Mouse (Mus musculus): ENCODE measurements around the gene Tpsb2.
A peak's percentile ranks its signal among the peaks of the same experiment; 100 is the strongest.

Gene Tpsb2

GRCm38 (mm10) chr17:25366005-25366404 is at the start of gene Tpsb2:
Gene Tpsb2 (plus strand): TSS chr17:25366305.
- no peak for DNase-seq (ENCODE audit: low spot score)

GRCm38 (mm10) chr17:25318354-25318753 is 47.8 kb upstream of the Tpsb2 start, which contains the start of gene Prss29:
Gene Prss29 (plus strand): TSS chr17:25318654.
- no peak for DNase-seq (ENCODE audit: low spot score)

- no peak for DNase-seq (ENCODE audit: low spot score)
These were observed 45.3 kb upstream of the Tpsb2 start for GRCm38 (mm10) chr17:25320819-25321218.

- no peak for DNase-seq (ENCODE audit: low spot score)
These were observed 43.2 kb upstream of the Tpsb2 start for GRCm38 (mm10) chr17:25322930-25323329.

- DNase-seq (ENCODE audit: low spot score) = no peak
These were observed 33.8 kb upstream of the Tpsb2 start for GRCm38 (mm10) chr17:25332321-25332720.

- peak; percentile 28 for DNase-seq (ENCODE audit: low spot score)
These were observed 32.2 kb upstream of the Tpsb2 start for GRCm38 (mm10) chr17:25333943-25334342.

- no peak for DNase-seq (ENCODE audit: low spot score)
These were observed 27.9 kb upstream of the Tpsb2 start for GRCm38 (mm10) chr17:25338218-25338617.

- no peak for DNase-seq (ENCODE audit: low spot score)
These were observed 26.1 kb upstream of the Tpsb2 start for GRCm38 (mm10) chr17:25340003-25340402.

GRCm38 (mm10) chr17:25341490-25341889 is 24.6 kb upstream of the Tpsb2 start:
- DNase-seq (ENCODE audit: low spot score) = no peak

- DNase-seq (ENCODE audit: low spot score) = no peak
These were observed 20.6 kb upstream of the Tpsb2 start, which contains the start of gene Tpsab1 for GRCm38 (mm10) chr17:25345462-25345861. Gene Tpsab1 (minus strand): TSS chr17:25345562.

GRCm38 (mm10) chr17:25361291-25361690 is 4.8 kb upstream of the Tpsb2 start:
- DNase-seq (ENCODE audit: low spot score) = no peak

- DNase-seq (ENCODE audit: low spot score) = no peak
These were observed 2.4 kb upstream of the Tpsb2 start for GRCm38 (mm10) chr17:25363726-25364125.

- DNase-seq (ENCODE audit: low spot score) = no peak
These were observed 2.9 kb downstream of the Tpsb2 start, which contains the start of gene Tpsg1 for GRCm38 (mm10) chr17:25368973-25369372. Gene Tpsg1 (plus strand): TSS chr17:25369273.

GRCm38 (mm10) chr17:25372491-25372890 is 6.4 kb downstream of the Tpsb2 start:
- DNase-seq (ENCODE audit: low spot score) = no peak

GRCm38 (mm10) chr17:25374011-25374410 is 7.9 kb downstream of the Tpsb2 start:
- DNase-seq (ENCODE audit: low spot score) = no peak

GRCm38 (mm10) chr17:25394526-25394925 is 28.4 kb downstream of the Tpsb2 start:
- DNase-seq (ENCODE audit: low spot score) = no peak

GRCm38 (mm10) chr17:25397804-25398519 is 31.9 kb downstream of the Tpsb2 start:
- DNase-seq (ENCODE audit: low spot score) = peak; percentile 80

GRCm38 (mm10) chr17:25398520-25398838 is 32.4 kb downstream of the Tpsb2 start:
- no peak for DNase-seq (ENCODE audit: low spot score)

- DNase-seq (ENCODE audit: low spot score) = peak; percentile 56
These were observed 34.3 kb downstream of the Tpsb2 start for GRCm38 (mm10) chr17:25400443-25400842.

- DNase-seq (ENCODE audit: low spot score) = no peak
These were observed 35.4 kb downstream of the Tpsb2 start for GRCm38 (mm10) chr17:25401491-25401890.

- DNase-seq (ENCODE audit: low spot score) = no peak
These were observed 36.1 kb downstream of the Tpsb2 start for GRCm38 (mm10) chr17:25402224-25402623.

GRCm38 (mm10) chr17:25404190-25404589 is 38.1 kb downstream of the Tpsb2 start:
- DNase-seq (ENCODE audit: low spot score) = no peak

GRCm38 (mm10) chr17:25405224-25405895 is 39.3 kb downstream of the Tpsb2 start:
- DNase-seq (ENCODE audit: low spot score) = no peak

Data from ovary, postnatal 10 days (tissue).